Mouse (Mus musculus) layer of hippocampus, adult 2 months (tissue): ENCODE data around the gene Plau. TPM values are rescaled to one million over a fixed set of nuclear protein-coding genes. Genes with fewer than 3 reads are reported as not detected.
A peak's percentile ranks its signal among the peaks of the same experiment; 100 is the strongest.

Experiments
- DNase-seq, 2 experiments: peaks; one replicate each; pipeline ENCODE4 v3.0.0; 2022; ENCODE audit warnings: low spot score in 2 of 2
- H3K27ac ChIP-seq: fragments of 200-600 bp; 2 replicates; pipeline ENCODE4 v1.8.1; 2022
- H3K4me3 ChIP-seq: fragments of 200-600 bp; 2 replicates; pipeline ENCODE4 v1.8.1; 2022; ENCODE audit warnings: mild to moderate bottlenecking
- CTCF ChIP-seq: fragments of 200-600 bp; conservative IDR thresholded peaks from 2 replicates; pipeline ENCODE4 v1.8.1; 2022; ENCODE audit warnings: antibody characterized with exemption, mild to moderate bottlenecking, moderate library complexity
- total RNA-seq, 2 experiments: library from RNA; stranded (reverse); gene quantifications; 2 replicates each; pipeline ENCODE4 v1.2.3; 2021

Gene Plau
- total RNA-seq, 2 experiments from 2014 or later = 3.2 to 4.2 TPM

- no peak overlapping the region for H3K4me3 ChIP-seq
- H3K27ac ChIP-seq = no peak overlapping the region
- TF ChIP-seq CTCF = no peak
- DNase-seq = no peak
Measured at GRCm38 (mm10) chr14:20864192-20864591, 27.7 kb downstream of the Plau start.

GRCm38 (mm10) chr14:20865604-20866003, 29.1 kb downstream of the Plau start:
- no peak overlapping the region for H3K27ac ChIP-seq
- H3K4me3 ChIP-seq = no peak overlapping the region
- DNase-seq = no peak
- no peak for TF ChIP-seq CTCF

GRCm38 (mm10) chr14:20866365-20866764, 29.9 kb downstream of the Plau start:
- no peak overlapping the region for H3K27ac ChIP-seq
- TF ChIP-seq CTCF = no peak
- no peak for DNase-seq
- no peak overlapping the region for H3K4me3 ChIP-seq

- no peak overlapping the region for H3K27ac ChIP-seq
- TF ChIP-seq CTCF = no peak
- no peak for DNase-seq
Measured at GRCm38 (mm10) chr14:20870110-20870509, 33.6 kb downstream of the Plau start.

GRCm38 (mm10) chr14:20871495-20871894, 35.0 kb downstream of the Plau start:
- no peak overlapping the region for H3K27ac ChIP-seq
- no peak for TF ChIP-seq CTCF
- no peak for DNase-seq
- H3K4me3 ChIP-seq = no peak overlapping the region

More at GRCm38 (mm10) chr14:20870110-20870509, 33.6 kb downstream of the Plau start:
- H3K4me3 ChIP-seq = no peak overlapping the region

- peak; percentile 99 for TF ChIP-seq CTCF
- H3K4me3 ChIP-seq = no peak overlapping the region
- peak; percentile 81 to 88 for DNase-seq
Measured at GRCm38 (mm10) chr14:20873307-20873706, 36.8 kb downstream of the Plau start.

GRCm38 (mm10) chr14:20873931-20874330, 37.5 kb downstream of the Plau start:
- Histone ChIP-seq H3K4me3 (no peak overlapping the region), H3K27ac (no peak overlapping the region)
- TF ChIP-seq CTCF = no peak
- DNase-seq = no peak

More at GRCm38 (mm10) chr14:20873307-20873706, 36.8 kb downstream of the Plau start:
- H3K27ac ChIP-seq = no peak overlapping the region

GRCm38 (mm10) chr14:20884691-20885090, 48.2 kb downstream of the Plau start:
- Histone ChIP-seq H3K27ac (no peak overlapping the region; the same call in 1 of the 2 replicates), H3K4me3 (no peak overlapping the region)
- DNase-seq = no peak
- no peak for TF ChIP-seq CTCF

GRCm38 (mm10) chr14:20885091-20885888, 48.8 kb downstream of the Plau start:
- no peak for DNase-seq
- no peak for TF ChIP-seq CTCF

GRCm38 (mm10) chr14:20886266-20886665, 49.8 kb downstream of the Plau start:
- peak in 1 of 2 experiments; percentile 59 for DNase-seq
- Histone ChIP-seq H3K27ac (peak overlapping the region; percentile 11; the same call in 1 of the 2 replicates), H3K4me3 (no peak overlapping the region)
- TF ChIP-seq CTCF = peak; percentile 78

More at GRCm38 (mm10) chr14:20885091-20885888, 48.8 kb downstream of the Plau start:
- Histone ChIP-seq H3K27ac (peak overlapping the region; percentile 11; the same call in 1 of the 2 replicates), H3K4me3 (no peak overlapping the region)

GRCm38 (mm10) chr14:20887541-20888085, 51.2 kb downstream of the Plau start:
- no peak for TF ChIP-seq CTCF

GRCm38 (mm10) chr14:20891941-20892402, 55.5 kb downstream of the Plau start:
- peak; percentile 38 to 77 for DNase-seq
- no peak for TF ChIP-seq CTCF

More at GRCm38 (mm10) chr14:20887541-20888085, 51.2 kb downstream of the Plau start:
- H3K4me3 ChIP-seq = no peak overlapping the region
- no peak for DNase-seq
- H3K27ac ChIP-seq = no peak overlapping the region

More at GRCm38 (mm10) chr14:20891941-20892402, 55.5 kb downstream of the Plau start:
- H3K4me3 ChIP-seq = no peak overlapping the region
- H3K27ac ChIP-seq = peak overlapping the region; percentile 68

Other genes with a start within 250 kb of the Plau start
- gene Usp54, start 195.6 kb upstream of the Plau start, total RNA-seq = 10 to 100 TPM; 51.4 to 57.1 TPM
- not detected for gene Myoz1, start 180.1 kb upstream of the Plau start, total RNA-seq
- under 1 TPM; 0.15 to 0.23 TPM for gene Synpo2l, start 168.3 kb upstream of the Plau start, total RNA-seq
- gene Sec24c, start 162.4 kb upstream of the Plau start, total RNA-seq = 100 to 1,000 TPM; 104 to 108 TPM
- 10 to 100 TPM; 14.8 to 15.5 TPM for gene Fut11, start 141.7 kb upstream of the Plau start, total RNA-seq
- gene Chchd1, start 133.7 kb upstream of the Plau start, total RNA-seq = 10 to 100 TPM; 53.4 to 56.9 TPM
- gene Zswim8, start 129.1 kb upstream of the Plau start, total RNA-seq = 100 to 1,000 TPM; 189 to 206 TPM
- gene Ndst2, start 102.1 kb upstream of the Plau start, total RNA-seq = 10 to 100 TPM; 20.4 to 20.9 TPM
- 100 to 1,000 TPM; 216 to 229 TPM for gene Camk2g, start 42.6 kb upstream of the Plau start, total RNA-seq
- 10 to 100 TPM; 30.9 to 38.9 TPM for gene Vcl, start 92.7 kb downstream of the Plau start, total RNA-seq
- gene Ap3m1, start 215.8 kb downstream of the Plau start, total RNA-seq = 10 to 100 TPM; 67.0 to 70.9 TPM
- gene Adk, start 215.9 kb downstream of the Plau start, total RNA-seq = 10 to 100 TPM; 62.5 to 72.3 TPM